Mouse (Mus musculus): Measurements from ENCODE around the gene Gemin2.
"Not testable (repeated sequence)": the region's sequence is repeated elsewhere in the genome, so short reads cannot be mapped to it uniquely, and the experiment has no call there.

Gene Gemin2

GRCm38 (mm10) chr12:59013234-59013633 is at the start of gene Gemin2:
Gene Gemin2 (plus strand): TSS chr12:59013393.
- in situ Hi-C loops (cut with MboI; ENCODE audit: low pct_unique_long_range_greater_than_20kb in 1 of 2, low sequenced_read_pairs in 2 of 2, unreplicated experiment in 1 of 2): no loop called here

GRCm38 (mm10) chr12:58964583-58964982 is 48.6 kb upstream of the Gemin2 start:
- in situ Hi-C loops (cut with MboI; ENCODE audit: low pct_unique_long_range_greater_than_20kb in 1 of 2, low sequenced_read_pairs in 2 of 2, unreplicated experiment in 1 of 2): no loop called here

GRCm38 (mm10) chr12:58976966-58977365 is 36.2 kb upstream of the Gemin2 start:
- in situ Hi-C loops (cut with MboI; ENCODE audit: low pct_unique_long_range_greater_than_20kb in 1 of 2, low sequenced_read_pairs in 2 of 2, unreplicated experiment in 1 of 2): no loop called here

DNA sequence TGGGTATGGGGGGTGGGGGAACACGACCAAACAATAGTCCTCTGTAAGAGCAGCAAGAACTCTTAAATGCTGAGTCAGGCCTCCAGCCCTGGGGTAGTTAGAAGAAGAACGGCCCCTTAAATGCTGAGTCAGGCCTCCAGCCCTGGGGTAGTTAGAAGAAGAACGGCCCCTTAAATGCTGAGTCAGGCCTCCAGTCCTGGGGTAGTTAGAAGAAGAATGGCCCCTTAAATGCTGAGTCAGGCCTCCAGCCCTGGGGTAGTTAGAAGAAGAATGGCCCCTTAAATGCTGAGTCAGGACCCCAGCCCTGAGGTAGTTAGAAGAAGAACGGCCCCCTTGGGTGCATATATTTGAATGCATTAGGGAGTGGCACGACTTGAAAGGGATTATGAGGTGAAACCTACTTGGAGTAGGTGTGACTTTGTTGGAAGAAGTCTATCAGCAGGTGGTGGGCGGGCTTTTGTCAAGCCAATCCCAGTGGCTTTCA is 32.0 kb upstream of the Gemin2 start:
- in situ Hi-C loops (cut with MboI; ENCODE audit: low pct_unique_long_range_greater_than_20kb in 1 of 2, low sequenced_read_pairs in 2 of 2, unreplicated experiment in 1 of 2): not testable (repeated sequence)

DNA sequence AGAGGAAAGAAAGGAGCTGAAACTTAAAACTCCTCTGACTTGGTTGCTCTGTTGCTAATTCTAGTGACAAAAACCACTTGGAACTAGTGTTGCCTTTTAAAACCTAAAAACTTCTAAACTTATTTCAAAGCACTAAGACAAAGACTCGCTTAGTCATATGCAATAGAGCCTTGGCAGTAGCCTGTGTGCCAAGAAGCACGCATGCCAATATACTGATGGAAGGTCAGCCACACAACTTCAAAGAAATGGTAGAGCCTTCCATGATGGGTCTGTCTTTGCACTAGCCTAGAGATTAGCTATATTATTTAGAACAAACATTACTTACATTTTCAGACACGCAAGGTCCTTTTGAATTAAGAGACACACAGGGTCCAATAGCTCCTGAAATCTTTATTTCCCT is 27.4 kb upstream of the Gemin2 start:
- in situ Hi-C loops (cut with MboI; ENCODE audit: low pct_unique_long_range_greater_than_20kb in 1 of 2, low sequenced_read_pairs in 2 of 2, unreplicated experiment in 1 of 2): no loop called here

DNA sequence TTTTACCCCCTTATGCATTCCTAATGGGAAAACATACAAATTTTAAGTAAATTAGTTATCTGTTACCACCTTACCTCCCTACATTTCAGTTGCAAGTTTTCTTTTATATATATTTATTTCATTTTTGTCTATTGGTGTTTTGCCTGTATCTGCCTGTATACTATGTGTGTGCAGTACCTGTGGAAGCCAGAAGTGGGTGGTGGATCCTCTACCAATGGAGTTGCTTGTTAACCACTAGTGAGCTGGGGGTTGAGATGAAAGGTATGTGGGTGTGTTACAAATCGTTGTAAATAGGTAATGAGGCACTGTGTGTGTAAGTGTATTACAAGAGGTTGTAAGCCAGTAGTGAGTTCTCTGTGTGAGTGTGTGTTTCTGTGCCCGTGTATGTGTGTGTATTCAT is 2.7 kb upstream of the Gemin2 start:
- in situ Hi-C loops (cut with MboI; ENCODE audit: low pct_unique_long_range_greater_than_20kb in 1 of 2, low sequenced_read_pairs in 2 of 2, unreplicated experiment in 1 of 2): no loop called here

- in situ Hi-C loops (cut with MboI; ENCODE audit: low pct_unique_long_range_greater_than_20kb in 1 of 2, low sequenced_read_pairs in 2 of 2, unreplicated experiment in 1 of 2): no loop called here
Measured at GRCm38 (mm10) chr12:59011275-59011843, 1.8 kb upstream of the Gemin2 start.

GRCm38 (mm10) chr12:59011844-59012709 is 1.1 kb upstream of the Gemin2 start, which contains the start of gene Sec23a:
Gene Sec23a (minus strand): TSS chr12:59012017.
- in situ Hi-C loops (cut with MboI; ENCODE audit: low pct_unique_long_range_greater_than_20kb in 1 of 2, low sequenced_read_pairs in 2 of 2, unreplicated experiment in 1 of 2): no loop called here

DNA sequence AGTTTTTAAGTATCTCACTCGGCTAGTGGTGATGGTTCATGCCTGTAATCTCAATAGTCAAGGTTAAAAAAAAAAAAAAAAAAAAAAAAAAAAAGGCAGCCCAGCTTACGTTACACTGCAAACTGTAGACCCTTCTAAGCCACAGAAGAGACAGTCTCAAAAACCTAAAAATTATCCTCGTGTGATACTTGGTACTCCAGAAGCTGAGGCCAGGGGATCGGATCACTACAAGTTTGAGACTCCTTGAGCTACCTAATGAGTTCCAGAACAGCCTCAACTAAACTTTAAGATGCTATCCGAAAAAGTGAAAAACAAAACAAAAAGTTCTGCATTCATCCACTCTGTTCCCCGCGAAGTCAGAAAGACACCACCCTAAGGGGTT is 492 bp upstream of the Gemin2 start:
- in situ Hi-C loops (cut with MboI; ENCODE audit: low pct_unique_long_range_greater_than_20kb in 1 of 2, low sequenced_read_pairs in 2 of 2, unreplicated experiment in 1 of 2): no loop called here

- in situ Hi-C loops (cut with MboI; ENCODE audit: low pct_unique_long_range_greater_than_20kb in 1 of 2, low sequenced_read_pairs in 2 of 2, unreplicated experiment in 1 of 2): no loop called here
Measured at GRCm38 (mm10) chr12:59017970-59018369, 4.8 kb downstream of the Gemin2 start.

GRCm38 (mm10) chr12:59019891-59020290 is 6.7 kb downstream of the Gemin2 start:
- in situ Hi-C loops (cut with MboI; ENCODE audit: low pct_unique_long_range_greater_than_20kb in 1 of 2, low sequenced_read_pairs in 2 of 2, unreplicated experiment in 1 of 2): no loop called here

- in situ Hi-C loops (cut with MboI; ENCODE audit: low pct_unique_long_range_greater_than_20kb in 1 of 2, low sequenced_read_pairs in 2 of 2, unreplicated experiment in 1 of 2): no loop called here
Measured at GRCm38 (mm10) chr12:59021306-59021705, 8.1 kb downstream of the Gemin2 start.

- in situ Hi-C loops (cut with MboI; ENCODE audit: low pct_unique_long_range_greater_than_20kb in 1 of 2, low sequenced_read_pairs in 2 of 2, unreplicated experiment in 1 of 2): no loop called here
Measured at GRCm38 (mm10) chr12:59032101-59032500, 18.9 kb downstream of the Gemin2 start.

DNA sequence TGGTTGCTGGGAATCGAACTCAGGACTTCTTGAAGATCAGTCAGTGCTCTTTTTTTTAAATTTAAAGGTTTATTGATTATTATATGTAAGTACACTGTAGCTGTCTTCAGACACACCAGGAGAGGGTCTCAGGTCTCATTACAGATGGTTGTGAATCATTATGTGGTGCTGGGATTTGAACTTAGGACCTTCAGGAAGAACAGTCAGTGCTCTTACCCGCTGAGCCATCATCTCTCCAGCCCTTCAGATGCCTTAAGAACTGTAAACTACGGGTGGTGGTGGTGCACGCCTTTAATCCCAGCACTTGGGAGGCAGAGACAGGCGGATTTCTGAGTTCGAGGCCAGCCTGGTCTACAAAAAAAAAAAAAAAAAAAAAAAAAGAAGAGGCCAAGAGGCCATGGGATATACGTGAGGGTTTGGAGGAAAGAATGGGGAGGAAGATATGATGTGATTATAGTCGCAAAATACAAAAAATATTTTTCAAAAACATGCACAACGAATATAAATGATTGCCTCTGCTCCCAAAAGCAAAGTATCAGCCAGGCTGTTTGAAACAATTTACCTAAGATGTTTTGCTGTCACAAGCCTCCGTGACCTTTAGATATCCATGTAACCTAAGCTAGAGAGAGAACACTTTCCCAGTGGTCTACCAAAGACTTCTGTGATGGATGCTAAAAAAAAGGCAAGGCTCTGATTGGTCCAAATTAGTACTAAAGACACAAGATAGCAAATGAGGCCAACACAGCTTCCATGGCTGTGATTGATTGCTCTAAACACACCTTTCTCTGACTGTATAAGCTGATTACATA is 26.2 kb downstream of the Gemin2 start:
- in situ Hi-C loops (cut with MboI; ENCODE audit: low pct_unique_long_range_greater_than_20kb in 1 of 2, low sequenced_read_pairs in 2 of 2, unreplicated experiment in 1 of 2): no loop called here

- in situ Hi-C loops (cut with MboI; ENCODE audit: low pct_unique_long_range_greater_than_20kb in 1 of 2, low sequenced_read_pairs in 2 of 2, unreplicated experiment in 1 of 2): no loop called here
Measured at GRCm38 (mm10) chr12:59039971-59040844, 27.0 kb downstream of the Gemin2 start.

DNA sequence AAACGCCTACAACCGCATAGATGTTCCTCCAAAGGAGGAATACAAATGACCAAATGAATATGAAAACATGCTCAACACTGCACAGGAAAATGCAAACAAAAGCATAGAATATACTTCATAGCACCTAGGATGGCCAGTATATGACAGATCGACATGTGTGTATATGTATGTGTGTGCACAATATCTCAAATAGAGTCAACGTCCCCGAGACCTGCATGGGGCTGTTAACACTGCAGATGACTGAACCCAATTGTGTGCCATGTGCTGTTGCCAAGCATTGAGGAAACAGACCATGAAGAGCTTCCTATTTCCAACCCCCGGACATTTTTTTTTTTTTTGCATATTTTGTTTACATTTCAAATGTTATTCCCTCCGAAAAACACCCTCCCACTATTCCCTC is 27.7 kb downstream of the Gemin2 start:
- in situ Hi-C loops (cut with MboI; ENCODE audit: low pct_unique_long_range_greater_than_20kb in 1 of 2, low sequenced_read_pairs in 2 of 2, unreplicated experiment in 1 of 2): no loop called here

DNA sequence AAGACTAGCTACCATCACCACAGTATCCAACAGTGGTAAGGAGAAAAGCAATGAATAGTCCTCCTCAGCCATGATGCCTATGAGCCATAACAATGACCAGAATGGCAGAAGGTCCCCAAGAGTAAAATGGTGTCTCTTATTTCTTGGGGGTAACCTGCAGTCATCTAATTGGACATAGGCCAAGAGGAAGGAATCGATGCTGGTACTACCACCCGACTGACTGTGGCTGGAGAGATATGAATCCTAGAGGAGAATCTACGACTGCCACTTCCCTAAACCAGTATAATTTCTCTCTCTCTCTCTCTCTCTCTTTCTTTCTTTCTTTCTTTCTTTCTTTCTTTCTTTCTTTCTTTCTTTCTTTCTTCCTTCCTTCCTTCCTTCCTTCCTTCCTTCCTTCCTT is 39.3 kb downstream of the Gemin2 start:
- in situ Hi-C loops (cut with MboI; ENCODE audit: low pct_unique_long_range_greater_than_20kb in 1 of 2, low sequenced_read_pairs in 2 of 2, unreplicated experiment in 1 of 2): no loop called here

- in situ Hi-C loops (cut with MboI; ENCODE audit: low pct_unique_long_range_greater_than_20kb in 1 of 2, low sequenced_read_pairs in 2 of 2, unreplicated experiment in 1 of 2): no loop called here
Measured at GRCm38 (mm10) chr12:59053166-59053565, 40.0 kb downstream of the Gemin2 start.
